8 mouse cellular contexts compared by ENCODE assay signal in genomic region chr5:115161064-115161939, GRCm38 (mm10). TPM values are rescaled to one million over a fixed set of nuclear protein-coding genes. Genes with fewer than 3 reads are reported as not detected.
DNase-seq lines count a peak whose midpoint lies in the region; ATAC-seq and TF ChIP-seq lines count a peak whose summit lies in the region.

No protein-coding gene starts in this region.

- DNase-seq in cerebellum, adult 9-11 months = peak; percentile 33
- peak; percentile 48 for DNase-seq in lung, postnatal 0 days (ENCODE audit: low spot score)
- no peak for DNase-seq in lung, adult 2 months
- no peak for DNase-seq in liver, embryonic 14.5 days (ENCODE audit: low read depth in 3 of 3, low spot score in 3 of 3)
- DNase-seq in cerebellum, postnatal 10 days = no peak
- DNase-seq in spleen, postnatal 10 days (ENCODE audit: low spot score in 2 of 2) = no peak

- TF ChIP-seq POLR2A in lung, adult 2 months (IDR thresholded peaks at IDR 0.05; ENCODE audit: borderline replicate concordance, extremely low read depth, low read depth, low read length) = no peak

- no peak overlapping the region for H3K4me2 ChIP-seq in lung, postnatal 0 days (replicated peaks; ENCODE audit: low read depth, low read length)
- H3K4me2 ChIP-seq in heart, embryonic 16.5 days (ENCODE audit: low read depth, low read length) = peak overlapping the region; percentile 31; the same call in 1 of the 2 replicates
- 0 out of 2 replicates have a peak overlapping the region, but pooled peaks have one; percentile 7 for H3K4me2 ChIP-seq in liver, embryonic 14.5 days (ENCODE audit: low read depth)

- no peak overlapping the region for H3K4me3 ChIP-seq in lung, postnatal 0 days (ENCODE audit: low read depth, low read length)
- H3K4me3 ChIP-seq in lung, adult 2 months (replicated peaks; ENCODE audit: extremely low read depth, low read depth, low read length) = no peak overlapping the region
- H3K4me3 ChIP-seq in heart, embryonic 16.5 days (ENCODE audit: low read length) = no peak overlapping the region
- no peak overlapping the region for H3K4me3 ChIP-seq in liver, embryonic 14.5 days (ENCODE audit: insufficient read depth in 1 of 2, low read depth in 2 of 2, low read length in 2 of 2)

- H3K27me3 ChIP-seq in lung, postnatal 0 days (replicated peaks; ENCODE audit: insufficient read depth, low read length) = no peaks in the 10 kb centered on the region
- no peaks in the 10 kb centered on the region for H3K27me3 ChIP-seq in heart, embryonic 16.5 days (ENCODE audit: control insufficient read depth, insufficient read depth, low read length)
- H3K27me3 ChIP-seq in liver, embryonic 14.5 days (ENCODE audit: control insufficient read depth, insufficient read depth, low read length) = no peaks in the 10 kb centered on the region

- H3K36me3 ChIP-seq in lung, postnatal 0 days (ENCODE audit: insufficient read depth, low read length) = no peaks in the 10 kb centered on the region
- no peaks in the 10 kb centered on the region for H3K36me3 ChIP-seq in heart, embryonic 16.5 days (ENCODE audit: control insufficient read depth, insufficient read depth)
- H3K36me3 ChIP-seq in liver, embryonic 14.5 days (replicated peaks; ENCODE audit: control insufficient read depth, insufficient read depth, low read depth) = no peaks in the 10 kb centered on the region

- H3K4me1 ChIP-seq in lung, postnatal 0 days (ENCODE audit: insufficient read depth, low read depth, low read length) = peaks cover 7% of the 10 kb centered on the region; the same call in 1 of the 2 replicates
- peaks cover 6% of the 10 kb centered on the region for H3K4me1 ChIP-seq in lung, adult 2 months (ENCODE audit: control insufficient read depth, insufficient read depth, low read length)
- H3K4me1 ChIP-seq in heart, embryonic 16.5 days (ENCODE audit: control insufficient read depth, insufficient read depth, low read length) = peaks cover 21% of the 10 kb centered on the region
- H3K4me1 ChIP-seq in liver, embryonic 14.5 days (replicated peaks; ENCODE audit: control insufficient read depth in 2 of 2, insufficient read depth in 2 of 2, low read length in 1 of 2) = peaks cover 7 to 15% of the 10 kb centered on the region in 2 experiments

- TF ChIP-seq CTCF in lung, postnatal 0 days (IDR thresholded peaks at IDR 0.05) = no peak
- no peak for TF ChIP-seq CTCF in lung, adult 2 months (IDR thresholded peaks at IDR 0.05; ENCODE audit: insufficient read depth, low read length)
- no peak for TF ChIP-seq CTCF in liver, embryonic 14.5 days (IDR thresholded peaks at IDR 0.05; ENCODE audit: low read depth)

- TF ChIP-seq EP300 in lung, postnatal 0 days (IDR thresholded peaks at IDR 0.05) = peak; percentile 72
- TF ChIP-seq EP300 in liver, embryonic 14.5 days (IDR thresholded peaks at IDR 0.05; ENCODE audit: low read depth) = no peak

- no peak for ATAC-seq in cerebellum, adult (ENCODE audit: insufficient number of reproducible peaks, low FRiP score, low TSS enrichment)
- ATAC-seq in lung, postnatal 0 days = no peak
- no peak for ATAC-seq in heart, embryonic 16.5 days (replicated peaks; ENCODE audit: extremely low read depth, insufficient read depth, low FRiP score)
- ATAC-seq in liver, embryonic 14.5 days (ENCODE audit: insufficient read depth) = no peak

- H3K27ac ChIP-seq in lung, postnatal 0 days (ENCODE audit: low read length) = peak overlapping the region; percentile 67
- H3K27ac ChIP-seq in heart, embryonic 16.5 days (ENCODE audit: low read length) = peak overlapping the region; percentile 69
- no peak overlapping the region for H3K27ac ChIP-seq in liver, embryonic 14.5 days

- no peak overlapping the region for H3K9ac ChIP-seq in lung, postnatal 0 days (replicated peaks; ENCODE audit: low read depth)
- no peak overlapping the region for H3K9ac ChIP-seq in heart, embryonic 16.5 days (ENCODE audit: low read length)
- no peak overlapping the region for H3K9ac ChIP-seq in liver, embryonic 14.5 days (replicated peaks)

- H3K9me3 ChIP-seq in lung, postnatal 0 days (ENCODE audit: low read length) = no peaks in the 10 kb centered on the region
- H3K9me3 ChIP-seq in heart, embryonic 16.5 days (replicated peaks; ENCODE audit: control insufficient read depth, low read length) = no peaks in the 10 kb centered on the region
- no peaks in the 10 kb centered on the region for H3K9me3 ChIP-seq in liver, embryonic 14.5 days (ENCODE audit: control insufficient read depth, low read length)

- WGBS in lung, postnatal 0 days = 26% methylated on average over 13 of the region's 13 CpGs
- WGBS in lung, adult 2 months = 28% methylated on average over 13 of the region's 13 CpGs
- WGBS in heart, embryonic 16.5 days = 42% methylated on average over 13 of the region's 13 CpGs
- WGBS in liver, embryonic 14.5 days (ENCODE audit: insufficient replicate concordance) = 31% methylated on average over 12 of the region's 13 CpGs

RNA-seq across cellular contexts. Expression of gene Mlec, which starts 3.3 kb away (rescaled TPM):
- polyA plus RNA-seq in lung, postnatal 0 days (2015; fragmentation: Nextera tagmentation; extraction: Ambion mirVana) = 15.0 and 17.5 TPM in 2 replicates
- 44.1 and 53.8 TPM in 2 replicates for polyA plus RNA-seq in lung, adult 2 months (2012; rRNA removed)
- 50.7 and 55.8 TPM in 2 replicates for polyA plus RNA-seq in heart, embryonic 16.5 days (2015; fragmentation: Nextera tagmentation; extraction: Ambion mirVana)
- 22.3 and 34.1 TPM in 2 replicates for polyA plus RNA-seq in liver, embryonic 14.5 days (2012; rRNA removed)
- polyA plus RNA-seq in liver, embryonic 14.5 days (2014; fragmentation: Nextera tagmentation; extraction: Ambion mirVana) = 13.9 and 16.1 TPM in 2 replicates

RNA-seq across cellular contexts. Expression of gene Unc119b, which starts 26.5 kb away (rescaled TPM):
- polyA plus RNA-seq in lung, postnatal 0 days (2015; fragmentation: Nextera tagmentation; extraction: Ambion mirVana) = 21.8 and 24.8 TPM in 2 replicates
- 50.0 and 52.8 TPM in 2 replicates for polyA plus RNA-seq in lung, adult 2 months (2012; rRNA removed)
- polyA plus RNA-seq in heart, embryonic 16.5 days (2015; fragmentation: Nextera tagmentation; extraction: Ambion mirVana) = 20.7 and 22.6 TPM in 2 replicates
- 6.2 and 6.3 TPM in 2 replicates for polyA plus RNA-seq in liver, embryonic 14.5 days (2012; rRNA removed)
- 5.6 and 7.5 TPM in 2 replicates for polyA plus RNA-seq in liver, embryonic 14.5 days (2014; fragmentation: Nextera tagmentation; extraction: Ambion mirVana)

RNA-seq across cellular contexts. Expression of gene Cabp1, which starts 32.9 kb away (rescaled TPM):
- 0.90 and 1.1 TPM in 2 replicates for polyA plus RNA-seq in lung, postnatal 0 days (2015; fragmentation: Nextera tagmentation; extraction: Ambion mirVana)
- 3.2 and 6.9 TPM in 2 replicates for polyA plus RNA-seq in lung, adult 2 months (2012; rRNA removed)
- 0.51 and 1.1 TPM in 2 replicates for polyA plus RNA-seq in heart, embryonic 16.5 days (2015; fragmentation: Nextera tagmentation; extraction: Ambion mirVana)
- 0.13 and 0.26 TPM in 2 replicates for polyA plus RNA-seq in liver, embryonic 14.5 days (2012; rRNA removed)
- 0.14 TPM in 1 of 2 replicates, not detected in the other for polyA plus RNA-seq in liver, embryonic 14.5 days (2014; fragmentation: Nextera tagmentation; extraction: Ambion mirVana)

RNA-seq across cellular contexts. Expression of gene Acads, which starts 42.2 kb away (rescaled TPM):
- polyA plus RNA-seq in lung, postnatal 0 days (2015; fragmentation: Nextera tagmentation; extraction: Ambion mirVana) = 43.6 and 43.9 TPM in 2 replicates
- 44.9 and 54.3 TPM in 2 replicates for polyA plus RNA-seq in lung, adult 2 months (2012; rRNA removed)
- 140 and 143 TPM in 2 replicates for polyA plus RNA-seq in heart, embryonic 16.5 days (2015; fragmentation: Nextera tagmentation; extraction: Ambion mirVana)
- 26.0 and 26.4 TPM in 2 replicates for polyA plus RNA-seq in liver, embryonic 14.5 days (2012; rRNA removed)
- 21.2 and 22.9 TPM in 2 replicates for polyA plus RNA-seq in liver, embryonic 14.5 days (2014; fragmentation: Nextera tagmentation; extraction: Ambion mirVana)

Comparison
In these comparisons a context has a peak if more than half of its experiments do, and no peak if none do; other contexts are left out.
1. DNase-seq: peak in cerebellum, adult 9-11 months (single experiment) and lung, postnatal 0 days (single experiment); none in lung, adult 2 months (single experiment), liver, embryonic 14.5 days (0 of 3), cerebellum, postnatal 10 days (0 of 2) and spleen, postnatal 10 days (0 of 2).